Mouse (Mus musculus): ENCODE measurements around the gene Nr4a1. TPM values are rescaled to one million over a fixed set of nuclear protein-coding genes. Genes with fewer than 3 reads are reported as not detected.
A peak's percentile ranks its signal among the peaks of the same experiment; 100 is the strongest.

The Nr4a1 gene
- polyA plus RNA-seq, 1 experiment from 2014 or later = 12.4 TPM

DNA sequence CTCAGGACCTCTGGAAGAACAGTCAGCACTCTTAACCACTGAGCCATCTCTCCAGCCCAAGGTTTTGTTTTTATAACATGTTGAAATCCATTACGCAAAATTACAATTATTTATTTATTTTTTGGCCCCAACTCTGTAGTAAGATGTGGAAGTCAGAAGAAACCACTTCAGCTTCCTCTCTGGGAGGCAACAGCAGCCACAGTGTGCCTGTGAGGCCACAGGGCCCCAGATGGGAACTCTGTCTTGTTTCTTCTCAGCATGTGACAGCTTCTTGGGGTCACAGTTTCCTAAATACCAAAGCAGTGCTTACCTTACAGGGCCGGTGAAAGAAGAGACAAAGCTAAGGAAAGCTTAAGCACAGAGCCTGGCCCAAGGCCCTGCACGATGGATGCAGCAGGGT lies 10.1 kb upstream of the Nr4a1 start:
- no peak overlapping the region for H3K9ac ChIP-seq (ENCODE audit: low read depth, low read length)
- H3K27me3 ChIP-seq (replicated peaks; ENCODE audit: control insufficient read depth, insufficient read depth, low read length) = no peaks in the 10 kb centered on the region
- peaks cover 18% of the 10 kb centered on the region for H3K4me1 ChIP-seq (ENCODE audit: control insufficient read depth, insufficient read depth, low read length)
- H3K9me3 ChIP-seq (ENCODE audit: control insufficient read depth, low read length) = no peaks in the 10 kb centered on the region
- DNase-seq (ENCODE audit: low spot score) (no peak), ATAC-seq (ENCODE audit: low read depth) (no peak)
- no peak overlapping the region for H3K4me3 ChIP-seq (ENCODE audit: low read depth, low read length)
- H3K4me2 ChIP-seq (ENCODE audit: low read depth, low read length) = no peak overlapping the region
- H3K27ac ChIP-seq (replicated peaks; ENCODE audit: low read depth, low read length) = no peak overlapping the region
- WGBS = 64% methylated on average over 3 of the region's 3 CpGs
- H3K36me3 ChIP-seq (ENCODE audit: control insufficient read depth, insufficient read depth, low read length) = no peaks in the 10 kb centered on the region

DNA sequence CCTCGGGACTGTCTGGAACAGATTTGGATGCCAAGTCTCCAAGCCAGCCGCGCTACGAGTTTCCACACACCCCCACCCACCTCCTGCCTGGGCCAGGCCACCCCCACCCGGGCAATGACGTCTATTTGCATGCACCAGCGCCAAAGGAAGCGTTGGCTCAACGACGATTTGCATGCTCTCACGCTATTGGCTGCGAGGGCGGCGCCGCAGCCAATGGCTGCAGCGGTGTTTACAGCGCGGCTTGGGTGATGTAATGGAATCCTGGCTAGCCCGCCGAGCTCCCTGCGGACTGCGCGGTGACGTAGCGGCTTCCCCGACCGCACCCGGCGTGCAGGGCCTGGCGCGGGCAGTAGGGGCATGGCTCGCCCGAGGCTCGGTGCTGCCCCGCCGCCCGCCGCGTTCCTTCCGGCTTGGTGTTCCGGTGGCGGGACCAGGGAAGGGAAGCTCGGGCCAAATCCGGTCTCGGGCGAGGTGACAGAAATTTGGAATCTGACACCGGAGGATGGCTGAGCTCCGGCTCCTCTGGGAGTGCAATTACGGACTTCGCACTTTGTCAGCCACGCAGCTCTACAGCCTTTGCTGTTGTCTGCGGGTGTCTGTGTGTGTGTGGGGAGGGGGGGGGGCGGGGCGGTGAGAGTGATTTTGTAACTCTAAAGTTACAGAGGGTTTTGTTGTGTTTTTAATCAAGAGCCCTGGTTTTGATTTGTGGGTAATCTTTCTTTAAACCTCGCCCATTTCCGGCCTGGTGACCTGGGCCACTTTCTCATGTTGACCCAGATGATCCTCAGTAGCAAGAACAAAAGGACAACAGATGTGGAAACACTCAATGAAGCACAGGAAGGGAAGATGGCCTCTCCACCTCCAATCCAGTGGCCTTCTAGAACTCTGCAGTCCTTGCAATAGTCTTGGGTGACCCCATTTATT lies 7.6 kb upstream of the Nr4a1 start:
- H3K9ac ChIP-seq (ENCODE audit: low read depth, low read length) = peak overlapping the region; percentile 72
- H3K27ac ChIP-seq (replicated peaks; ENCODE audit: low read depth, low read length) = peak overlapping the region; percentile 94
- H3K4me2 ChIP-seq (ENCODE audit: low read depth, low read length) = peak overlapping the region; percentile 66
- DNase-seq (ENCODE audit: low spot score) = peak; percentile 100
- H3K27me3 ChIP-seq (replicated peaks; ENCODE audit: control insufficient read depth, insufficient read depth, low read length) = no peaks in the 10 kb centered on the region
- under 1% methylated on average over 29 of the region's 56 CpGs for WGBS
- no peaks in the 10 kb centered on the region for H3K9me3 ChIP-seq (ENCODE audit: control insufficient read depth, low read length)
- H3K36me3 ChIP-seq (ENCODE audit: control insufficient read depth, insufficient read depth, low read length) = no peaks in the 10 kb centered on the region
- peaks cover 12% of the 10 kb centered on the region for H3K4me1 ChIP-seq (ENCODE audit: control insufficient read depth, insufficient read depth, low read length)
- peak overlapping the region; percentile 45 for H3K4me3 ChIP-seq (ENCODE audit: low read depth, low read length)
- peak; percentile 98 for ATAC-seq (ENCODE audit: low read depth)

DNA sequence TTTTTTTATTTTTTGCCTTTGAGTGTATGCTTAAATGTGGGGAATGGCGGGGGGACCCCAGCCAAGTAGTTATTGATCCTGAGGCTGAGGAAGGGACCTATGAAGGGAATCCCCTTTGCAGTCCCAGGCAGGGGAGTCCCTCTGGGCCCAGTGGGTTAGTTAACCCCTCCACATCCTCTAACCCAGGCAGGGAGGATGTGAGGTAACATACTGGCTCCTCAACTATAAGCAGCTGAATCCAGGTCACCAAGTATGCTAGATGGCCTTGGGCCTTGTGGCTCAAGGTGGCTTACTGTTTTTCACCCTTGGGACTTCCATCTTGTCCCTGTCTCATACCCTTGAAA lies 6.9 kb upstream of the Nr4a1 start:
- no peaks in the 10 kb centered on the region for H3K9me3 ChIP-seq (ENCODE audit: control insufficient read depth, low read length)
- peak overlapping the region; percentile 94 for H3K27ac ChIP-seq (replicated peaks; ENCODE audit: low read depth, low read length)
- H3K4me2 ChIP-seq (ENCODE audit: low read depth, low read length) = peak overlapping the region; percentile 66
- DNase-seq (ENCODE audit: low spot score) (no peak), ATAC-seq (ENCODE audit: low read depth) (no peak)
- peaks cover 12% of the 10 kb centered on the region for H3K4me1 ChIP-seq (ENCODE audit: control insufficient read depth, insufficient read depth, low read length)
- WGBS = 48% methylated on average over 1 of the region's 1 CpGs
- no peaks in the 10 kb centered on the region for H3K36me3 ChIP-seq (ENCODE audit: control insufficient read depth, insufficient read depth, low read length)
- H3K9ac ChIP-seq (ENCODE audit: low read depth, low read length) = peak overlapping the region; percentile 72; the same call in 1 of the 2 replicates
- H3K4me3 ChIP-seq (ENCODE audit: low read depth, low read length) = peak overlapping the region; percentile 45; the same call in 1 of the 2 replicates
- H3K27me3 ChIP-seq (replicated peaks; ENCODE audit: control insufficient read depth, insufficient read depth, low read length) = no peaks in the 10 kb centered on the region

DNA sequence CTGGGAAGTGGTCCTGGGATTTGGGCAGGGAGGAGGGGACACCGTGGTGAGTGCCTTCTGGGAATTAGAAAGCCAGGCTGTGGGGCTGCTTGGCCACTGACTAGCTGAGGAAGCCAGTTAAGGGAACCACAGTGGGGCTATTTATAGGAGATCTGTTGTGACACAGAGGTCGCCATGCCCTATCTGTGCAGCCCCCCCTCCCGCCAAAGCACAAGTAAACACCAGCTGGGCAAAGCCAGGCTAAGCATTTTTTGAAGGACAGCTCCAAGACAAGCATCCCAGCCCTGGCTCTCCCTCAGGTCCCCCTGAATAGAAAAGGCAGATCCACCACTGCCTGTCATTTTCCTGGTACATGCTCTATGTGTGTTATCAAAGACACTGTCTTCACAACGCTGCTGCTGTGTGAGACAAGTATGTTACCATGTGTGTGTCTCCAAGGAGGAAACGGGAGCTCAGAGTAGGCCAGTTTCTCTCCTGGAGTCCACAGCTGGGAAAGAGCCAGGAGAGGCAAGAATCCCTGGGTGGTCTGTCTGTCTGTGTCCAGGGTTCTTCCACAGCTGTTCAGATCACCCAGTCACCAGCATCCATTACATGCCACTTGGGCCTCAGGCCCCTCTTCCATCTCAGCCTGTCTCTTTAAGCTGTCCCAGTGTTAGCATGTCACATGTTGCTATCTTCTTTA lies 5.9 kb upstream of the Nr4a1 start:
- DNase-seq (ENCODE audit: low spot score) (peak; percentile 50), ATAC-seq (ENCODE audit: low read depth) (no peak)
- Histone ChIP-seq H3K27me3 (replicated peaks; ENCODE audit: control insufficient read depth, insufficient read depth, low read length) (no peaks in the 10 kb centered on the region), H3K36me3 (ENCODE audit: control insufficient read depth, insufficient read depth, low read length) (no peaks in the 10 kb centered on the region), H3K9me3 (ENCODE audit: control insufficient read depth, low read length) (no peaks in the 10 kb centered on the region), H3K4me3 (ENCODE audit: low read depth, low read length) (no peak overlapping the region), H3K4me2 (ENCODE audit: low read depth, low read length) (no peak overlapping the region), H3K27ac (replicated peaks; ENCODE audit: low read depth, low read length) (peak overlapping the region; percentile 85), H3K9ac (ENCODE audit: low read depth, low read length) (no peak overlapping the region), H3K4me1 (ENCODE audit: control insufficient read depth, insufficient read depth, low read length) (peaks cover 12% of the 10 kb centered on the region)
- 40% methylated on average over 4 of the region's 5 CpGs for WGBS

DNA sequence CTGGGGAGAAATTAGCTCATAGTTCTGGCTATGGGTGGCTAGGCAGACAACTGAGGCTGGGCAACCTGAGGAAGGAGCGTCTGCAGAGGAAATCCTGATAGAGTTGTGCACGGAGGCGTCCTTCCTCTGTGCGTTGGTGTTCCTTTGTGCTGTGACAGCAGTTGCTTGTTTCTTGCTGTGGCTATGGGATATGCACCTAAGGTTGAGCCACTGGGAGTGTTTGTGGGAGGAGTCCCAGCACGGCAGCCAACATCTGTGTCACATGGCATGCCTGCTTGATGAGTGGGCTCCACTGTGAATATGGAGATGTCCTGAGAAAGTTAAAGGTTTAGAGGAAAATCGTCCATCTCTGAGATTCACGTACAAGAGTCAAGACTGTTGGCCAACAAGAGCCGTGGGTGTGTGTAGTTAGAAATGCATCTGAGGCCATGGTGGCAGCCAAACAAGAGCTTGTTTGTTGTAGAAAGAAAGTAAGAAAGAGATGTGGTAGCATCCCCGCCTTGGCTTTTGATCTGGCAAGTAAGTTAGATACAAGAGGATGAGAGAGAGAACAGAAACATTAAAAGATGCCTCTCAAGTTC lies 3.8 kb upstream of the Nr4a1 start:
- H3K27ac ChIP-seq (replicated peaks; ENCODE audit: low read depth, low read length) = no peak overlapping the region
- H3K27me3 ChIP-seq (replicated peaks; ENCODE audit: control insufficient read depth, insufficient read depth, low read length) = no peaks in the 10 kb centered on the region
- no peaks in the 10 kb centered on the region for H3K9me3 ChIP-seq (ENCODE audit: control insufficient read depth, low read length)
- 78% methylated on average over 9 of the region's 9 CpGs for WGBS
- no peaks in the 10 kb centered on the region for H3K36me3 ChIP-seq (ENCODE audit: control insufficient read depth, insufficient read depth, low read length)
- H3K4me1 ChIP-seq (ENCODE audit: control insufficient read depth, insufficient read depth, low read length) = peaks cover 12% of the 10 kb centered on the region
- no peak overlapping the region for H3K9ac ChIP-seq (ENCODE audit: low read depth, low read length)
- DNase-seq (ENCODE audit: low spot score) = no peak
- no peak for ATAC-seq (ENCODE audit: low read depth)
- H3K4me3 ChIP-seq (ENCODE audit: low read depth, low read length) = no peak overlapping the region
- no peak overlapping the region for H3K4me2 ChIP-seq (ENCODE audit: low read depth, low read length)

DNA sequence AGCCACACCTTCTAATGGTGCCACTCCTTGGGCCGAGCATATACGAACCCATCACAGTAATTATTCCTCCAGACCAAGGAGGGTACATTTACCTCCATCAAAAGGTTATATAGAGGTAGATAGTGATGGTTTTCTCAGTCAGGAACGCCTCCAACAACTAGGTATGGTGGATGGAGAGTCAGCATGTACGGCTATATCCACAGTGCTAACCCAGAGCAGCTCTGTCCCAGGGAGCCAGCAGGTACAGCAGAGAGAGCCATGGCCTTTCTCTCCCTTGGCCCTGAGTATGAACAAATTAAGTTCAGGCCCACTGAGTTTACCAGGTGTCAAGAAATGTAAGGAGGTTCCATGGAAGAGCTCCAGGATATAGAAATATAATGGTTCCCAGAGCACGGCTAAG lies 2.1 kb upstream of the Nr4a1 start:
- H3K4me2 ChIP-seq (ENCODE audit: low read depth, low read length) = no peak overlapping the region
- ATAC-seq (ENCODE audit: low read depth) (no peak), DNase-seq (ENCODE audit: low spot score) (no peak)
- H3K27ac ChIP-seq (replicated peaks; ENCODE audit: low read depth, low read length) = no peak overlapping the region
- no peak overlapping the region for H3K4me3 ChIP-seq (ENCODE audit: low read depth, low read length)
- H3K9ac ChIP-seq (ENCODE audit: low read depth, low read length) = no peak overlapping the region
- H3K27me3 ChIP-seq (replicated peaks; ENCODE audit: control insufficient read depth, insufficient read depth, low read length) = no peaks in the 10 kb centered on the region
- WGBS = 86% methylated on average over 5 of the region's 5 CpGs
- peaks cover 5% of the 10 kb centered on the region for H3K4me1 ChIP-seq (ENCODE audit: control insufficient read depth, insufficient read depth, low read length)
- H3K36me3 ChIP-seq (ENCODE audit: control insufficient read depth, insufficient read depth, low read length) = no peaks in the 10 kb centered on the region
- no peaks in the 10 kb centered on the region for H3K9me3 ChIP-seq (ENCODE audit: control insufficient read depth, low read length)

DNA sequence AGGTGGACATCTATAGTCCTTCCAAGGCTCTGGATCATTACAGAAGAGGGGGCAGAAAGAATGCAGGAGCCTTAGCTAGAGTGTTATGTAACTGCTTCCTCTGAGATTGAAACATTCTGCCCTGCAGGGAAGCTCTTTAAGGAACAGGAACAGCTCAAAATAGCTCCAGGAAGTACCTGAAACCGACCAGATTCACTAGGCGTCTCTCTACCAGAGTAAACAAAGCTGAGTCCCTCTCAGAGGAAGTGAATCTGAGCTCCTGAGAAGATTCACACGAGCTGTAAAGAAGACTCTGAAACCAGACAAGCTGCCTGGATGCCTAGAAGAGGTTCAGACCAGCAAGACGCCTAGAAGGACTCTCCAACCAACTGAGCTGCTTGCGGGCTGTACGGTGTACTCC lies 1.5 kb upstream of the Nr4a1 start:
- no peaks in the 10 kb centered on the region for H3K27me3 ChIP-seq (replicated peaks; ENCODE audit: control insufficient read depth, insufficient read depth, low read length)
- 74% methylated on average over 6 of the region's 6 CpGs for WGBS
- ATAC-seq (ENCODE audit: low read depth) = no peak
- H3K9ac ChIP-seq (ENCODE audit: low read depth, low read length) = no peak overlapping the region
- no peak overlapping the region for H3K27ac ChIP-seq (replicated peaks; ENCODE audit: low read depth, low read length)
- no peaks in the 10 kb centered on the region for H3K9me3 ChIP-seq (ENCODE audit: control insufficient read depth, low read length)
- no peaks in the 10 kb centered on the region for H3K36me3 ChIP-seq (ENCODE audit: control insufficient read depth, insufficient read depth, low read length)
- DNase-seq (ENCODE audit: low spot score) = no peak
- H3K4me2 ChIP-seq (ENCODE audit: low read depth, low read length) = no peak overlapping the region
- H3K4me1 ChIP-seq (ENCODE audit: control insufficient read depth, insufficient read depth, low read length) = no peaks in the 10 kb centered on the region; the same call in 1 of the 2 replicates
- no peak overlapping the region for H3K4me3 ChIP-seq (ENCODE audit: low read depth, low read length)

GRCm38 (mm10) chr15:101253563-101253885 lies 545 bp upstream of the Nr4a1 start:
- H3K9me3 ChIP-seq (ENCODE audit: control insufficient read depth, low read length) = no peaks in the 10 kb centered on the region
- H3K36me3 ChIP-seq (ENCODE audit: control insufficient read depth, insufficient read depth, low read length) = no peaks in the 10 kb centered on the region
- peak overlapping the region; percentile 66 for H3K4me3 ChIP-seq (ENCODE audit: low read depth, low read length)
- ATAC-seq (ENCODE audit: low read depth) = no peak
- peak overlapping the region; percentile 65 for H3K27ac ChIP-seq (replicated peaks; ENCODE audit: low read depth, low read length)
- H3K4me1 ChIP-seq (ENCODE audit: control insufficient read depth, insufficient read depth, low read length) = no peaks in the 10 kb centered on the region; the same call in none of the 2 replicates
- DNase-seq (ENCODE audit: low spot score) = no peak
- 18% methylated on average over 3 of the region's 3 CpGs for whole genome bisulfite sequencing
- peak overlapping the region; percentile 90 for H3K9ac ChIP-seq (ENCODE audit: low read depth, low read length)
- H3K4me2 ChIP-seq (ENCODE audit: low read depth, low read length) = peak overlapping the region; percentile 89
- H3K27me3 ChIP-seq (replicated peaks; ENCODE audit: control insufficient read depth, insufficient read depth, low read length) = no peaks in the 10 kb centered on the region

All from embryonic facial prominence, embryonic 14.5 days (tissue).